Comparison of ENCODE assay signal across 11 mouse cellular contexts in genomic region chr16:70329471-70329870, GRCm38 (mm10). TPM values are rescaled to one million over a fixed set of nuclear protein-coding genes. Genes with fewer than 3 reads are reported as not detected.
DNase-seq lines count a peak whose midpoint lies in the region; ATAC-seq and TF ChIP-seq lines count a peak whose summit lies in the region.
"Had no signal": no experiment of that assay in that cellular context is flagged by ENCODE, and none has a peak within 500 bp of the region (broad histone marks: within the 10 kb centered on the region; RNA-seq: fewer than 3 reads in every experiment).

No protein-coding gene starts in this region.

- intact Hi-C loops in gastrocnemius, postnatal 14 days (cut with DNase I; ENCODE audit: low total_unique reads) = no loop called here

- peaks cover 25% of the 10 kb centered on the region for H3K4me1 ChIP-seq in liver, postnatal 0 days (ENCODE audit: insufficient read depth)
- no peaks in the 10 kb centered on the region for H3K4me1 ChIP-seq in liver, embryonic 11.5 days (replicated peaks; ENCODE audit: control insufficient read depth, insufficient read depth, low read length)
- peaks cover 32% of the 10 kb centered on the region for H3K4me1 ChIP-seq in bone marrow macrophage, adult 2 months (ENCODE audit: control insufficient read depth, insufficient read depth, low read length)
- peaks cover 2% of the 10 kb centered on the region; the same call in 1 of the 2 replicates for H3K4me1 ChIP-seq in olfactory bulb, adult 2 months (ENCODE audit: control insufficient read depth, insufficient read depth, low read length)
- H3K4me1 ChIP-seq: embryonic facial prominence, embryonic 12.5 days had no signal

- no peak for ATAC-seq in liver, postnatal 0 days
- ATAC-seq in liver, embryonic 11.5 days (replicated peaks; ENCODE audit: low FRiP score) = no peak
- ATAC-seq: activated CD4-positive, CD25-positive, alpha-beta regulatory T cell, adult 4 months had no signal

- peak overlapping the region; percentile 34 for H3K4me2 ChIP-seq in liver, postnatal 0 days (ENCODE audit: low read depth, low read length)
- no peak overlapping the region for H3K4me2 ChIP-seq in liver, embryonic 11.5 days
- H3K4me2 ChIP-seq: embryonic facial prominence, embryonic 12.5 days had no signal

- no peaks in the 10 kb centered on the region for H3K27me3 ChIP-seq in liver, postnatal 0 days (ENCODE audit: insufficient read depth, low read length)
- H3K27me3 ChIP-seq in liver, embryonic 11.5 days (replicated peaks; ENCODE audit: control insufficient read depth, insufficient read depth, low read length) = no peaks in the 10 kb centered on the region
- H3K27me3 ChIP-seq: embryonic facial prominence, embryonic 12.5 days had no signal

- peak overlapping the region; percentile 52; the same call in 1 of the 2 replicates for H3K27ac ChIP-seq in liver, postnatal 0 days (ENCODE audit: low read depth)
- no peak overlapping the region for H3K27ac ChIP-seq in liver, embryonic 11.5 days (ENCODE audit: low read depth, low read length)
- H3K27ac ChIP-seq in bone marrow macrophage, adult 2 months (ENCODE audit: insufficient read depth, low read depth, low read length) = peak overlapping the region; percentile 72
- H3K27ac ChIP-seq in olfactory bulb, adult 2 months (ENCODE audit: insufficient read depth, low read depth, low read length) = 0 out of 2 replicates have a peak overlapping the region, but pooled peaks have one; percentile 21
- H3K27ac ChIP-seq: embryonic facial prominence, embryonic 12.5 days had no signal

- 33% methylated on average over 6 of the region's 6 CpGs for WGBS in liver, postnatal 0 days (ENCODE audit: insufficient replicate concordance)
- 82% methylated on average over 6 of the region's 6 CpGs for whole genome bisulfite sequencing in liver, embryonic 11.5 days
- WGBS in olfactory bulb, adult 2 months = 42% methylated on average over 6 of the region's 6 CpGs

- no peaks in the 10 kb centered on the region for H3K9me3 ChIP-seq in liver, postnatal 0 days (ENCODE audit: low read length)
- no peaks in the 10 kb centered on the region for H3K9me3 ChIP-seq in liver, embryonic 11.5 days (ENCODE audit: control insufficient read depth, low read length)
- H3K9me3 ChIP-seq: embryonic facial prominence, embryonic 12.5 days had no signal

- no peak for TF ChIP-seq EP300 in liver, postnatal 0 days (IDR thresholded peaks at IDR 0.05; ENCODE audit: low read depth)

- no peaks in the 10 kb centered on the region for H3K36me3 ChIP-seq in liver, postnatal 0 days (replicated peaks; ENCODE audit: insufficient read depth, low read length)
- H3K36me3 ChIP-seq in liver, embryonic 11.5 days (ENCODE audit: control insufficient read depth, insufficient read depth, low read length) = no peaks in the 10 kb centered on the region
- H3K36me3 ChIP-seq: embryonic facial prominence, embryonic 12.5 days had no signal

- peak; percentile 41 for DNase-seq in gastrocnemius, adult 18-20 months (ENCODE audit: low spot score)
- no peak for DNase-seq in gastrocnemius, postnatal 14 days
- no peak for DNase-seq in liver, postnatal 0 days
- no peak for DNase-seq in liver, embryonic 11.5 days (ENCODE audit: low spot score)
- no peak for DNase-seq in thymus, postnatal 10 days (ENCODE audit: low spot score in 2 of 2)
- DNase-seq in layer of hippocampus, adult 9-11 months = no peak
- DNase-seq: cerebellum, adult 2 months had no signal

- H3K4me3 ChIP-seq in liver, postnatal 0 days (ENCODE audit: low read depth, low read length) = no peak overlapping the region
- H3K4me3 ChIP-seq in liver, embryonic 11.5 days (ENCODE audit: low read depth, low read length) = no peak overlapping the region
- H3K4me3 ChIP-seq in bone marrow macrophage, adult 2 months (ENCODE audit: insufficient read depth, low read length) = peak overlapping the region; percentile 39
- H3K4me3 ChIP-seq in olfactory bulb, adult 2 months (ENCODE audit: insufficient read depth, low read depth, low read length) = no peak overlapping the region
- H3K4me3 ChIP-seq: embryonic facial prominence, embryonic 12.5 days had no signal

- no peak for TF ChIP-seq CTCF in liver, postnatal 0 days (IDR thresholded peaks at IDR 0.05; ENCODE audit: low read depth)
- no peak for TF ChIP-seq CTCF in bone marrow macrophage, adult 2 months (IDR thresholded peaks at IDR 0.05; ENCODE audit: low read depth, low read length)
- TF ChIP-seq CTCF in olfactory bulb, adult 2 months (IDR thresholded peaks at IDR 0.05; ENCODE audit: insufficient read depth, low read depth, low read length) = no peak

- no peak overlapping the region for H3K9ac ChIP-seq in liver, postnatal 0 days (replicated peaks)
- no peak overlapping the region for H3K9ac ChIP-seq in liver, embryonic 11.5 days (ENCODE audit: low read depth, low read length)
- H3K9ac ChIP-seq: embryonic facial prominence, embryonic 12.5 days had no signal

- TF ChIP-seq POLR2A in bone marrow macrophage, adult 2 months (IDR thresholded peaks at IDR 0.05; ENCODE audit: borderline replicate concordance, low read depth, low read length) = no peak
- no peak for TF ChIP-seq POLR2A in olfactory bulb, adult 2 months (IDR thresholded peaks at IDR 0.05; ENCODE audit: insufficient read depth, low read depth, low read length)

RNA-seq across cellular contexts. Expression of gene Gbe1, which starts 15.7 kb away (rescaled TPM):
- 10 to 100 TPM; 53.8 to 70.1 TPM for total RNA-seq in gastrocnemius, adult 18-20 months (2021)
- total RNA-seq in gastrocnemius, postnatal 14 days (2021) = 10 to 100 TPM; 46.8 to 50.3 TPM
- 22.9 and 31.7 TPM in 2 replicates for polyA plus RNA-seq in liver, postnatal 0 days (2015; fragmentation: Nextera tagmentation; extraction: Ambion mirVana)
- 9.4 and 13.1 TPM in 2 replicates for polyA plus RNA-seq in liver, embryonic 11.5 days (2014; fragmentation: Nextera tagmentation; extraction: Ambion mirVana)
- 12.5 and 15.9 TPM in 2 replicates for polyA plus RNA-seq in bone marrow macrophage, adult 2 months (2012; ENCODE audit: insufficient read depth, insufficient read length, missing spikeins)
- not detected in 2 replicates for polyA plus RNA-seq in olfactory bulb, adult 2 months (2012; ENCODE audit: insufficient read depth, insufficient read length, low replicate concordance, missing spikeins)

Comparison
In these comparisons a context has a peak if more than half of its experiments do, and no peak if none do; other contexts are left out.
1. RNA of gene Gbe1, which starts 15.7 kb away (polyA plus RNA-seq): 22.9 to 31.7 TPM in liver, postnatal 0 days, 12.5 to 15.9 TPM in bone marrow macrophage, adult 2 months and 9.4 to 13.1 TPM in liver, embryonic 11.5 days; not detected in olfactory bulb, adult 2 months; every median in the first group is over 10 times any median in the second.